Mouse (Mus musculus) myocyte (in vitro differentiated cells): Measurements from ENCODE around the gene Cfap70. TPM values are rescaled to one million over a fixed set of nuclear protein-coding genes. Genes with fewer than 3 reads are reported as not detected.

Experiments used
- H3K27me3 ChIP-seq: one replicate; pipeline ENCODE4 v1.6.1; 2011; ENCODE audit not compliant: control insufficient read depth, insufficient read depth, insufficient read length
- H3K36me3 ChIP-seq: one replicate; pipeline ENCODE4 v1.6.1; 2011; ENCODE audit not compliant: control insufficient read depth, insufficient read depth
- H3K4me2 ChIP-seq: one replicate; pipeline ENCODE4 v1.6.1; 2011; ENCODE audit warnings: low read depth, control low read depth
- H3K4me3 ChIP-seq: one replicate; pipeline ENCODE4 v1.5.1; 2011; ENCODE audit warnings: mild to moderate bottlenecking, control low read depth, moderate library complexity
- H3K79me2 ChIP-seq: one replicate; pipeline ENCODE4 v1.6.1; 2011; ENCODE audit not compliant: control insufficient read depth, insufficient read depth
- H3ac ChIP-seq: one replicate; pipeline ENCODE4 v1.6.1; 2011; ENCODE audit not compliant: control insufficient read depth, insufficient read length
- CEBPB ChIP-seq: IDR thresholded peaks from 2 replicates; pipeline ENCODE4 v1.6.1; 2011; ENCODE audit warnings: mild to moderate bottlenecking, moderate library complexity; ENCODE audit not compliant: poor library complexity, insufficient read depth, severe bottlenecking
- E2F4 ChIP-seq: IDR thresholded peaks from one replicate; pipeline ENCODE4 v1.6.1; 2011; ENCODE audit warnings: mild to moderate bottlenecking, control low read depth, moderate library complexity; ENCODE audit not compliant: insufficient read depth
- MAX ChIP-seq: IDR thresholded peaks from one replicate; pipeline ENCODE4 v1.6.1; 2011; ENCODE audit warnings: low read depth, mild to moderate bottlenecking, control low read depth
- MYOD1 ChIP-seq, 3 experiments: IDR thresholded peaks; one replicate each; pipeline ENCODE4 v1.6.1; 2011; ENCODE audit warnings: control low read depth in 2 of 3, low read depth in 2 of 3, mild to moderate bottlenecking in 2 of 3, moderate library complexity in 1 of 3; ENCODE audit not compliant: insufficient read length in 2 of 3, control insufficient read depth in 1 of 3
- MYOG ChIP-seq, 3 experiments: IDR thresholded peaks; one replicate each; pipeline ENCODE4 v1.6.1; 2011; ENCODE audit warnings: control low read depth in 2 of 3, low read depth in 2 of 3, mild to moderate bottlenecking in 2 of 3; ENCODE audit not compliant: insufficient read length in 2 of 3, control insufficient read depth in 1 of 3, insufficient read depth in 1 of 3
- POLR2A ChIP-seq: IDR thresholded peaks from one replicate; pipeline ENCODE4 v1.6.1; 2011; ENCODE audit warnings: low read depth, mild to moderate bottlenecking, control low read depth, moderate library complexity; ENCODE audit not compliant: insufficient read length
- POLR2AphosphoS2 ChIP-seq: IDR thresholded peaks from one replicate; pipeline ENCODE4 v1.6.1; 2011; ENCODE audit warnings: low read depth, control low read depth; ENCODE audit not compliant: insufficient read length
- REST ChIP-seq: IDR thresholded peaks from one replicate; pipeline ENCODE4 v1.6.1; 2011; ENCODE audit warnings: mild to moderate bottlenecking, control low read depth, moderate library complexity; ENCODE audit not compliant: insufficient read depth, insufficient read length
- SRF ChIP-seq: IDR thresholded peaks from one replicate; pipeline ENCODE4 v1.6.1; 2011; ENCODE audit warnings: low read depth; ENCODE audit not compliant: control insufficient read depth, insufficient read length
- TCF12 ChIP-seq: IDR thresholded peaks from one replicate; pipeline ENCODE4 v1.6.1; 2011; ENCODE audit warnings: mild to moderate bottlenecking, control low read depth; ENCODE audit not compliant: poor library complexity, insufficient read depth, severe bottlenecking
- TCF3 ChIP-seq: IDR thresholded peaks from one replicate; pipeline ENCODE4 v1.6.1; 2011; ENCODE audit warnings: low read depth, control low read depth; ENCODE audit not compliant: insufficient read length
- USF1 ChIP-seq: IDR thresholded peaks from one replicate; pipeline ENCODE4 v1.6.1; 2011; ENCODE audit warnings: low read depth, mild to moderate bottlenecking, control low read depth, moderate library complexity
- polyA plus RNA-seq: library from polyadenylated mRNA; unstranded; fragments of >200 nt; fragmentation: generic; extraction: Trizol; gene quantifications from one replicate; pipeline ENCODE4 v1.2.1, GENCODE M21; 2012; ENCODE audit warnings: missing spikeins

Cfap70 gene
- polyA plus RNA-seq, 1 experiment = not detected

- TF ChIP-seq USF1 = no peak
- Histone ChIP-seq H3K4me3 (no peak overlapping the region), H3K4me2 (no peak overlapping the region), H3K27me3 (no peaks in the 10 kb centered on the region), H3K36me3 (peaks cover 33% of the 10 kb centered on the region), H3K79me2 (no peaks in the 10 kb centered on the region), H3ac (no peak overlapping the region)
Observed at GRCm38 (mm10) chr14:20452929-20453328, 903 bp upstream of the Cfap70 start.

GRCm38 (mm10) chr14:20451302-20451701 lies 724 bp downstream of the Cfap70 start:
- Histone ChIP-seq H3K36me3 (peaks cover 21% of the 10 kb centered on the region), H3K27me3 (no peaks in the 10 kb centered on the region), H3K4me3 (no peak overlapping the region), H3K4me2 (no peak overlapping the region), H3K79me2 (no peaks in the 10 kb centered on the region), H3ac (no peak overlapping the region)
- TF ChIP-seq SRF (no peak), TCF3 (no peak), MAX (no peak), REST (no peak), USF1 (no peak), TCF12 (no peak), E2F4 (no peak), MYOD1 (IDR thresholded peaks at IDR 0.05; ENCODE audit: control insufficient read depth in 1 of 3, insufficient read length in 2 of 3, low read depth in 2 of 3) (no peak), POLR2A (no peak)

DNA sequence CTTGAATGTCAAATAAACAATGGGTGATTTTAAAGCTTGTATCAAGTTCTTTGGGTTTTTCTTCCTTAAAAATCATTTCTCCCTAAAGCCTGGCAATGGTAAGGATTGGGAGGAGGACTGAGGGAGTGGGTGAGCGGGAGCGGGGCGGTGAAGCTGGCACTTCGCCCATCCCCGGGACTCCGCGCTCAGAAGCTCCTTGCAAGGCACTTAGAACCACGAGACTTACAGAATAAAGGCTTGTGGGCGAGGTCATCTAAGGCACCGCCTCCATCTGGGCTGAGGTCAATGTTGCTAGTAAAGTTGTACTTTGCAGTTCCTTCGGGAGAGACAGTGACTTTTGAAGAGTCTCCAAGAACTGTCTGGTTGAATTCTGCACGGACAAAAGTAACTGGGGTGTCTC lies 4.8 kb downstream of the Cfap70 start:
- H3ac ChIP-seq = no peak overlapping the region
- no peak for TF ChIP-seq TCF3
- no peak for TF ChIP-seq MYOD1 (IDR thresholded peaks at IDR 0.05; ENCODE audit: control insufficient read depth in 1 of 3, insufficient read length in 2 of 3, low read depth in 2 of 3)
- no peak for TF ChIP-seq MYOG (IDR thresholded peaks at IDR 0.05; ENCODE audit: control insufficient read depth in 1 of 3, insufficient read depth in 1 of 3, insufficient read length in 2 of 3, low read depth in 2 of 3)
- TF ChIP-seq E2F4 = no peak
- no peak for TF ChIP-seq POLR2A
- TF ChIP-seq TCF12 = no peak
- no peak for TF ChIP-seq REST
- TF ChIP-seq POLR2AphosphoS2 = no peak
- no peak for TF ChIP-seq CEBPB
- TF ChIP-seq USF1 = no peak
- H3K79me2 ChIP-seq = no peaks in the 10 kb centered on the region
- H3K36me3 ChIP-seq = no peaks in the 10 kb centered on the region
- no peak overlapping the region for H3K4me2 ChIP-seq
- no peak overlapping the region for H3K4me3 ChIP-seq
- H3K27me3 ChIP-seq = no peaks in the 10 kb centered on the region

- Histone ChIP-seq H3K4me2 (no peak overlapping the region), H3K79me2 (no peaks in the 10 kb centered on the region), H3ac (no peak overlapping the region), H3K36me3 (no peaks in the 10 kb centered on the region), H3K27me3 (no peaks in the 10 kb centered on the region), H3K4me3 (no peak overlapping the region)
- TF ChIP-seq MAX (no peak), SRF (no peak)
Observed at GRCm38 (mm10) chr14:20442252-20442651, 9.8 kb downstream of the Cfap70 start.

DNA sequence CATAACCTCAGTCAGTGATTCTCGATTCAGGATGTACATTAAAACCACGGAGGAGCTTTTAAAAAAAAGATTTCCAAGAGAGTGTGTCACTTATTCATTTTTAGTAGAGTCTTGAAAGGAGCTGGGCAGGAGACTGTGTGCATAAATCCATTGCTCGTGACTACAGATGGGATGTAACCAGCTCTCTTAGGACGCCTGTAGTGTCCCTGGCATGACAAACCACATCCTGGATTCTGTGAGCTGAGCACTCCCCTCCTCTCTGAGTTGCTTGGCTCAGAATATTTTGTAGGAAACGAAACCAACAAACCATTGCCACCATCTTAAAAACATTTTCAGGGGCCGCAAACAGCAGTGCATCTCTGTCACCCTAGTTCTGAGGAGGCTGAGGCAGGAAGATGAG lies 15.1 kb downstream of the Cfap70 start:
- Histone ChIP-seq H3K36me3 (no peaks in the 10 kb centered on the region), H3ac (no peak overlapping the region), H3K27me3 (no peaks in the 10 kb centered on the region), H3K4me3 (no peak overlapping the region), H3K4me2 (no peak overlapping the region), H3K79me2 (no peaks in the 10 kb centered on the region)
- no peak for TF ChIP-seq E2F4
- TF ChIP-seq MAX = no peak
- TF ChIP-seq POLR2A = no peak
- no peak for TF ChIP-seq CEBPB
- no peak for TF ChIP-seq MYOG (IDR thresholded peaks at IDR 0.05; ENCODE audit: control insufficient read depth in 1 of 3, insufficient read depth in 1 of 3, insufficient read length in 2 of 3, low read depth in 2 of 3)
- no peak for TF ChIP-seq MYOD1 (IDR thresholded peaks at IDR 0.05; ENCODE audit: control insufficient read depth in 1 of 3, insufficient read length in 2 of 3, low read depth in 2 of 3)
- TF ChIP-seq USF1 = no peak
- TF ChIP-seq REST = no peak
- no peak for TF ChIP-seq TCF12
- TF ChIP-seq SRF = no peak
- no peak for TF ChIP-seq POLR2AphosphoS2
- no peak for TF ChIP-seq TCF3

DNA sequence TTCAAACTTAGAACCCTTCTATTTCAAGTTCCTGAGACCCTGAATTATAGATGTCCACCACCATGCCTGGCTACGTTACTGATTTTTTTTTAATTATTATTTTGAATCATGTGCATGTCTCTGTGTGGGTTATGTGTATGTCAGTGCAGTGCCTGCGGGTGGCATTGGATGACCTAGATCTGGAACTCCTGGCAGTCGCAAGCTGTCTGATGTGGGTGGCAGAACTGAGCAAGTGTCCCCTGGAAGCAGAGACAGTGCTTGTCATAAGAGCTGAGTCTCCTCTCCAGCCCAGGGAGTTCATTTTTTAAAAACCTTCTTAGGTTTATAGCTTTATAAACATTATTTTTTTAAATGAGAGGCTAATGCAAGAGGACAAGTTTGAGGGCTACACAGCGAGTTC lies 19.6 kb downstream of the Cfap70 start:
- no peaks in the 10 kb centered on the region for H3K79me2 ChIP-seq
- H3K27me3 ChIP-seq = no peaks in the 10 kb centered on the region
- H3ac ChIP-seq = no peak overlapping the region
- H3K4me2 ChIP-seq = peak overlapping the region; percentile 72
- H3K36me3 ChIP-seq = no peaks in the 10 kb centered on the region
- TF ChIP-seq MYOD1 (IDR thresholded peaks at IDR 0.05; ENCODE audit: control insufficient read depth in 1 of 3, insufficient read length in 2 of 3, low read depth in 2 of 3) (no peak), MYOG (IDR thresholded peaks at IDR 0.05; ENCODE audit: control insufficient read depth in 1 of 3, insufficient read depth in 1 of 3, insufficient read length in 2 of 3, low read depth in 2 of 3) (no peak), TCF3 (no peak), E2F4 (no peak), POLR2A (no peak), CEBPB (no peak), REST (no peak), MAX (no peak)
- H3K4me3 ChIP-seq = no peak overlapping the region
